Mouse (Mus musculus) heart, postnatal 0 days (tissue): ENCODE measurements around the gene Prdm1.

ENCODE experiments used
- CTCF ChIP-seq: IDR thresholded peaks from 2 replicates; pipeline ENCODE4 v1.5.1; 2016; ENCODE audit warnings: antibody characterized with exemption, control low read depth, low read depth
- EP300 ChIP-seq: IDR thresholded peaks from 2 replicates; pipeline ENCODE4 v1.6.1; 2016; ENCODE audit warnings: antibody characterized with exemption, low read depth

DNA sequence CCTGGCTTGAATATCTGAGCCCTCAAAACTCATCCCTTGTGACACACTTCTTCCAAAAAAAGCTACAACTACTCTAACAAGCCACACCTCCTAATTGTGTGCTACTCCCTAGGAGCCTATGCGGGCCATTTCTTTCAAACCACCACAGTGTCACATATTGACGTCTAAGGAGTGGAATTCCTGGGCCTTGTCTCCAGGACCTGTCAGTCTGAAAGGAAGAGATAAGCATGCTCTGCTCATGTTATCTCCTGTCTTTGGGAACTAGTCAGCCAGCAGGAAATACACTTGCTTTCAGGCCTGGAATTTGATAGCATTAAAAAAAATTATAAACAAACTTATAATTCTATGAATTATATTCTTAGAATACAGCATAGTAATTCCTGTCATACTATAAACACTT lies 27.0 kb upstream of the Prdm1 start:
- TF ChIP-seq EP300: no peak
- no peak for TF ChIP-seq CTCF
